Mouse (Mus musculus) ovary, postnatal 36 days (tissue): Measurements from ENCODE around the gene Cyp2c65.
"Not testable (repeated sequence)": the region's sequence is repeated elsewhere in the genome, so short reads cannot be mapped to it uniquely, and the experiment has no call there.

Experiments used
- DNase-seq: peaks from one replicate; pipeline ENCODE4 v3.0.0; 2022; ENCODE audit warnings: low spot score, mixed read lengths

The Cyp2c65 gene

GRCm38 (mm10) chr19:39060719-39061118, at the start of gene Cyp2c65:
Cyp2c65 (plus strand) TSS chr19:39061015.
- DNase-seq: no peak

GRCm38 (mm10) chr19:39057928-39058327, 2.9 kb upstream of the Cyp2c65 start:
- no peak for DNase-seq

GRCm38 (mm10) chr19:39098779-39099178, 38.0 kb downstream of the Cyp2c65 start:
- DNase-seq: not testable (repeated sequence)

GRCm38 (mm10) chr19:39113644-39114043, 52.8 kb downstream of the Cyp2c65 start, which contains the start of gene Cyp2c66:
Cyp2c66 (plus strand) TSS chr19:39113898.
- DNase-seq: no peak
